Mouse (Mus musculus) neural tube, embryonic 12.5 days (tissue): Measurements from ENCODE around the gene Moxd1. TPM values are rescaled to one million over a fixed set of nuclear protein-coding genes. Genes with fewer than 3 reads are reported as not detected.
A peak's percentile ranks its signal among the peaks of the same experiment; 100 is the strongest.
"Not testable (repeated sequence)": the region's sequence is repeated elsewhere in the genome, so short reads cannot be mapped to it uniquely, and the experiment has no call there.

Experiments
- ATAC-seq: fragments of 200-750 bp; cut with Nextera tagmentation; 2 replicates; pipeline ENCODE4 v1.8.0; 2017; ENCODE audit warnings: low read depth, mild to moderate bottlenecking, moderate TSS enrichment, moderate library complexity; ENCODE audit not compliant: low FRiP score
- H3K27ac ChIP-seq: fragments of 300-500 bp; sonication (generic); 2 replicates; pipeline ENCODE4 v1.5.1; 2016
- H3K27me3 ChIP-seq: fragments of 300-500 bp; sonication (generic); replicated peaks from 2 replicates; pipeline ENCODE4 v1.6.1; 2016; ENCODE audit warnings: mild to moderate bottlenecking
- H3K36me3 ChIP-seq: fragments of 300-500 bp; sonication (generic); 2 replicates; pipeline ENCODE4 v1.6.1; 2016; ENCODE audit warnings: mild to moderate bottlenecking
- H3K4me1 ChIP-seq: fragments of 300-500 bp; sonication (generic); 2 replicates; pipeline ENCODE4 v1.6.1; 2016
- H3K4me2 ChIP-seq: fragments of 300-500 bp; sonication (generic); replicated peaks from 2 replicates; pipeline ENCODE4 v1.6.1; 2016; ENCODE audit warnings: mild to moderate bottlenecking
- H3K4me3 ChIP-seq: fragments of 300-500 bp; sonication (generic); 2 replicates; pipeline ENCODE4 v1.5.1; 2016
- H3K9ac ChIP-seq: fragments of 300-500 bp; sonication (generic); 2 replicates; pipeline ENCODE4 v1.6.1; 2016; ENCODE audit warnings: mild to moderate bottlenecking
- H3K9me3 ChIP-seq: fragments of 300-500 bp; sonication (generic); 2 replicates; pipeline ENCODE4 v1.6.1; 2016; ENCODE audit warnings: mild to moderate bottlenecking
- WGBS: fragments of 180-500 bp; shearing (Covaris S2); methylation state at CpG from one replicate; pipeline ENCODE4 v1.1.7; 2016; 5-methylcytosine and 5-hydroxymethylcytosine counted together
- polyA plus RNA-seq: library from polyadenylated mRNA; unstranded; fragments of >200 nt; fragmentation: Nextera tagmentation; extraction: Ambion mirVana; gene quantifications from 2 replicates; pipeline ENCODE4 v1.2.1, GENCODE M21; 2016

The Moxd1 gene
- polyA plus RNA-seq, 1 experiment from 2014 or later, result 39.2 TPM

- H3K4me1 ChIP-seq, result no peaks in the 10 kb centered on the region
- 86% methylated on average over 8 of the region's 8 CpGs for WGBS
- ATAC-seq, result no peak
Measured at GRCm38 (mm10) chr10:24291611-24292010, 68.3 kb downstream of the Moxd1 start.

DNA sequence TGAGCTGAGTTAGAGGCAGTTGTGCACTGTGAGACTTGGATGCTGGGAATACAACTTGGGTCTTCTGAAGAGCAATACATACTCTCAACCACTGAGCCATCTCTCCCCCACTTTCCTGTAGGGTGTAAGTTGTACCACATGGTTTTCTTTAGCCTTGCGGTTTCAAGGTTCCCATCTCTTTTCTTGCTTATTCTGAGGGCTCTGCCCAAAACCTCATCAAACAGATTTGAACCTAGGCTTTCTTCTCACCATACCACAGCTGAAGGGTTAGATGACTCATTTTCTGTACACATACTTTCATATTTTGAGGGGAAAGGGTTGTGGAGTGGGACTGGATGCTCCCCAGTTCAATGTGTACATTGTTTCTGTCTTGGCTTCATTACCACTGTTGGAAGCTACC is 69.4 kb downstream of the Moxd1 start:
- 96% methylated on average over 1 of the region's 1 CpGs for WGBS
- H3K4me2 ChIP-seq, result no peak overlapping the region
- no peaks in the 10 kb centered on the region for H3K9me3 ChIP-seq
- no peak overlapping the region for H3K4me3 ChIP-seq
- no peak overlapping the region for H3K9ac ChIP-seq
- no peaks in the 10 kb centered on the region for H3K4me1 ChIP-seq
- H3K36me3 ChIP-seq, result no peaks in the 10 kb centered on the region
- no peaks in the 10 kb centered on the region for H3K27me3 ChIP-seq
- ATAC-seq, result no peak
- H3K27ac ChIP-seq, result no peak overlapping the region

More at GRCm38 (mm10) chr10:24291611-24292010, 68.3 kb downstream of the Moxd1 start:
- Histone ChIP-seq H3K9ac (no peak overlapping the region), H3K36me3 (no peaks in the 10 kb centered on the region), H3K27ac (no peak overlapping the region), H3K9me3 (no peaks in the 10 kb centered on the region), H3K27me3 (no peaks in the 10 kb centered on the region), H3K4me2 (no peak overlapping the region), H3K4me3 (no peak overlapping the region)

- Histone ChIP-seq H3K4me3 (no peak overlapping the region), H3K36me3 (no peaks in the 10 kb centered on the region), H3K27ac (no peak overlapping the region), H3K27me3 (no peaks in the 10 kb centered on the region), H3K4me2 (no peak overlapping the region), H3K9ac (no peak overlapping the region), H3K9me3 (no peaks in the 10 kb centered on the region), H3K4me1 (no peaks in the 10 kb centered on the region)
- WGBS, result 75% methylated on average over 4 of the region's 4 CpGs
- no peak for ATAC-seq
Measured at GRCm38 (mm10) chr10:24296608-24297007, 73.3 kb downstream of the Moxd1 start.

DNA sequence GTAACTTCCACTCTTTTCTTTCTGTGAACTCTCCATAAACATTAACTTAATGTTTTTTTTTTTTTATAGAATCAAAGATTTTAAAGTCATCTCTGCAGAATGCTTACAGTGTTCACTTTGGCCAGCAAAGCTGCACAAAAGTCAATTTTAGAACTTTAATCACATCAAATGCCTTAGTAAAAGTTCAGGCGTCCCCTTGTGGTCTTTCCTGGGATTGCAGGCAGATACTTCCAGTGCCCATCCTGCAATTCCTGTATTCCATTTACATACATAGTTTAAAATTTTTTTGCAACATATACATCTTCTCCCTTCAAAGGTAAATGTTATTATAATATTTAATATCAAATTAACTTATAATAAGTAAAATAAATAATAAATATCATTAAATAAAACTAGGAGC is 74.5 kb downstream of the Moxd1 start:
- Histone ChIP-seq H3K4me2 (no peak overlapping the region), H3K27ac (no peak overlapping the region), H3K4me3 (no peak overlapping the region), H3K4me1 (no peaks in the 10 kb centered on the region), H3K36me3 (no peaks in the 10 kb centered on the region), H3K27me3 (no peaks in the 10 kb centered on the region), H3K9me3 (no peaks in the 10 kb centered on the region), H3K9ac (no peak overlapping the region)
- 0% methylated on average over 1 of the region's 1 CpGs for WGBS
- no peak for ATAC-seq

- H3K27ac ChIP-seq, result no peak overlapping the region
- no peaks in the 10 kb centered on the region for H3K9me3 ChIP-seq
- H3K4me2 ChIP-seq, result no peak overlapping the region
- no peaks in the 10 kb centered on the region for H3K4me1 ChIP-seq
- no peak overlapping the region for H3K4me3 ChIP-seq
- H3K36me3 ChIP-seq, result no peaks in the 10 kb centered on the region
- no peak overlapping the region for H3K9ac ChIP-seq
- peak; percentile 80; the same call in 1 of the 2 replicates for ATAC-seq
- no peaks in the 10 kb centered on the region for H3K27me3 ChIP-seq
- 51% methylated on average over 2 of the region's 2 CpGs for WGBS
Measured at GRCm38 (mm10) chr10:24298260-24299244, 75.2 kb downstream of the Moxd1 start.

GRCm38 (mm10) chr10:24312191-24312611 is 88.9 kb downstream of the Moxd1 start:
- H3K36me3 ChIP-seq, result no peaks in the 10 kb centered on the region
- WGBS, result under 1% methylated on average over 9 of the region's 9 CpGs
- no peaks in the 10 kb centered on the region for H3K4me1 ChIP-seq
- H3K27me3 ChIP-seq, result no peaks in the 10 kb centered on the region
- no peak overlapping the region for H3K27ac ChIP-seq
- H3K4me3 ChIP-seq, result no peak overlapping the region
- ATAC-seq, result peak; percentile 65; the same call in 1 of the 2 replicates
- H3K4me2 ChIP-seq, result no peak overlapping the region
- H3K9ac ChIP-seq, result no peak overlapping the region
- no peaks in the 10 kb centered on the region for H3K9me3 ChIP-seq

- H3K4me1 ChIP-seq, result no peaks in the 10 kb centered on the region
- no peak overlapping the region for H3K4me2 ChIP-seq
- H3K27ac ChIP-seq, result no peak overlapping the region
- no peak overlapping the region for H3K4me3 ChIP-seq
- 73% methylated on average over 19 of the region's 19 CpGs for WGBS
- no peaks in the 10 kb centered on the region for H3K36me3 ChIP-seq
- H3K27me3 ChIP-seq, result no peaks in the 10 kb centered on the region
- no peak overlapping the region for H3K9ac ChIP-seq
- H3K9me3 ChIP-seq, result no peaks in the 10 kb centered on the region
- 0 out of 2 replicates have a peak, but pooled peaks have one; percentile 25 for ATAC-seq
Measured at GRCm38 (mm10) chr10:24317126-24317836, 94.0 kb downstream of the Moxd1 start.

DNA sequence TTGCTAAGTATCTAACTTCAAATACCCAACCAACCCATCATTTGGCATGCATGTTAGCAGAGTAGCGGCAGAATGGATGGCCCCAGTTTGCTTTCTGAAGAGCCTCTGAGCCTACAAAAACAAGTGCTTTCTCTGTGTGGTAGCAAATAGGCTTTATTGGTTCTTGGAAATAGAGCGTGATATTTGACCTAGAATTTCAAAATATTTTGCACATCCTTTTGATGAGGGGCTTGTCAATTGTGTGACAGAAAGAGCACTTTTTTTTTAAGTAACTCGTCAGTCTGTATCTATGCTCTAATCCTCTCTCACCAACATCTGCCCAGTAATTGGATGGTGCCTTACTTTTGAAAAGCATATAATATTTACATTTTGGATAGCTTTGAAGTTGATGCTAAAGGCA is 97.0 kb downstream of the Moxd1 start:
- WGBS, result 92% methylated on average over 3 of the region's 3 CpGs

DNA sequence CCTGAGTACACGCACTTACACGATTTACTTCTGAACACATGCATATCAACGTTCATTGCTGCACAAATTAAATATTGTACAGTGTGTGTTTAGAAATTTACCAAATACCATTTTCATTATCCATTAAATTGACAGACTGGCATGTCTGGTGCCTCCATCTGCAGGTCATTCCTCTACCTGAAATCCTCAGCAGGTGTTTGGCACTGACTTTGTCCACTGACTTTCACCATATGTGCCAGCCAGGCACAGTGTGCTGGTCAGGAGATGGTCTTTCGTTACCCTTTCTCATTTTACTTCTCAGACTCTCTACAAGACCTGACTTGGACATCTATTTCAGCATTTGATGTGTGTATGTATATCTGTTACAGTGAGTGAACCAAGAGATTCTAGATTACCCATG is 99.7 kb downstream of the Moxd1 start:
- no peak overlapping the region for H3K4me3 ChIP-seq
- no peak overlapping the region for H3K4me2 ChIP-seq
- no peaks in the 10 kb centered on the region for H3K4me1 ChIP-seq
- H3K27me3 ChIP-seq, result no peaks in the 10 kb centered on the region
- no peaks in the 10 kb centered on the region for H3K36me3 ChIP-seq
- H3K9ac ChIP-seq, result no peak overlapping the region
- WGBS, result 91% methylated on average over 4 of the region's 4 CpGs
- ATAC-seq, result no peak
- no peaks in the 10 kb centered on the region for H3K9me3 ChIP-seq
- H3K27ac ChIP-seq, result no peak overlapping the region

More for the DNA sequence above, 97.0 kb downstream of the Moxd1 start:
- H3K9ac ChIP-seq, result no peak overlapping the region
- H3K27ac ChIP-seq, result no peak overlapping the region
- H3K4me1 ChIP-seq, result no peaks in the 10 kb centered on the region
- H3K4me2 ChIP-seq, result no peak overlapping the region
- no peak for ATAC-seq
- H3K36me3 ChIP-seq, result no peaks in the 10 kb centered on the region
- H3K4me3 ChIP-seq, result no peak overlapping the region
- H3K27me3 ChIP-seq, result no peaks in the 10 kb centered on the region
- no peaks in the 10 kb centered on the region for H3K9me3 ChIP-seq

GRCm38 (mm10) chr10:24327265-24327664 is 103.9 kb downstream of the Moxd1 start:
- H3K9me3 ChIP-seq, H3K27ac ChIP-seq, H3K4me2 ChIP-seq, H3K4me1 ChIP-seq, H3K36me3 ChIP-seq, H3K4me3 ChIP-seq, H3K27me3 ChIP-seq, H3K9ac ChIP-seq, ATAC-seq: not testable (repeated sequence)
- WGBS, result 45% methylated on average over 8 of the region's 8 CpGs

DNA sequence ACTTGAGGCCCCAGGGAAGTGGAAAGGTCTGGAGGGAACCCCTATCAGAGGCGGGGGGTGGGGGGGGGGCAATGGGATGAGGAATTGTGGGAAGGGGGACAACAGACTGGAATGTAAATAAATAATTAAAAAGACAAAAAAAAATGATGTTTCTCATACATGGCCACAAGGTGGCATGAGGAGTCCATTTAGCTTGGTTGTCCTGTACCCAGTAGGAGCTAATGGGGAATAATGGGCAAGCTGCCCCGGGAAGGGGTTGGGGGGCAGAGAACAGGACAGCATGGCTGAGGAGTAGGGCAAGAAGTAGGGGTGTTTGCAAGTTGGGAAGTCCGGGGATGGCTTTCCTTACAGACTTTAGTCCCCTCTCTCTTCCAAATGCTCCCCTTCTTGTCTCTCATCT is 109.5 kb downstream of the Moxd1 start:
- H3K36me3 ChIP-seq, result no peaks in the 10 kb centered on the region
- H3K9me3 ChIP-seq, result no peaks in the 10 kb centered on the region
- no peak overlapping the region for H3K27ac ChIP-seq
- 49% methylated on average over 3 of the region's 3 CpGs for WGBS
- no peak overlapping the region for H3K9ac ChIP-seq
- H3K4me1 ChIP-seq, result no peaks in the 10 kb centered on the region
- H3K4me3 ChIP-seq, result no peak overlapping the region
- no peak for ATAC-seq
- H3K27me3 ChIP-seq, result no peaks in the 10 kb centered on the region
- no peak overlapping the region for H3K4me2 ChIP-seq

- H3K9me3 ChIP-seq, result no peaks in the 10 kb centered on the region
- 81% methylated on average over 10 of the region's 10 CpGs for WGBS
- no peak for ATAC-seq
- no peaks in the 10 kb centered on the region for H3K4me1 ChIP-seq
- H3K27me3 ChIP-seq, result no peaks in the 10 kb centered on the region
- H3K9ac ChIP-seq, result no peak overlapping the region
- no peak overlapping the region for H3K27ac ChIP-seq
- no peak overlapping the region for H3K4me2 ChIP-seq
- H3K36me3 ChIP-seq, result no peaks in the 10 kb centered on the region
- no peak overlapping the region for H3K4me3 ChIP-seq
Measured at GRCm38 (mm10) chr10:24339593-24340143, 116.4 kb downstream of the Moxd1 start.
